13 mouse cellular contexts compared by ENCODE assay signal in genomic region chr13:25882818-25883217, GRCm38 (mm10).
A peak's percentile ranks its signal among the peaks of the same experiment; 100 is the strongest.
DNase-seq lines count a peak whose midpoint lies in the region.
"Had no signal": no experiment of that assay in that cellular context is flagged by ENCODE, and none has a peak within 500 bp of the region (broad histone marks: within the 10 kb centered on the region; RNA-seq: fewer than 3 reads in every experiment).

No protein-coding gene starts in this region.

- DNase-seq in cerebellum, postnatal 14 days = peak; percentile 17 to 23
- DNase-seq in cerebellum, adult 9-10 months = no peak
- DNase-seq in heart, postnatal 14 days = peak; percentile 9 to 14
- no peak for DNase-seq in heart, embryonic 10.5 days (ENCODE audit: low spot score)
- DNase-seq in left cerebral cortex, postnatal 4 days = peak; percentile 63
- no peak for DNase-seq in left cerebral cortex, adult 11 months (ENCODE audit: low spot score)
- DNase-seq in brain, adult 2 months (ENCODE audit: low read depth, low spot score) = peak; percentile 19
- DNase-seq in gastrocnemius, postnatal 25 days = no peak
- DNase-seq: cerebellum, adult 11-12 months; gastrocnemius, postnatal 14 days had no signal

- H3K9me3 ChIP-seq in heart, embryonic 10.5 days = no peaks in the 10 kb centered on the region
- H3K9me3 ChIP-seq: limb, embryonic 12.5 days had no signal

- intact Hi-C loops in heart, postnatal 14 days (cut with DNase I) = no loop called here
- intact Hi-C loops in left cerebral cortex, postnatal 4 days (cut with DNase I) = no loop called here

- no peaks in the 10 kb centered on the region for H3K27me3 ChIP-seq in heart, embryonic 10.5 days (ENCODE audit: insufficient read depth, poor library complexity, severe bottlenecking)
- H3K27me3 ChIP-seq: limb, embryonic 12.5 days had no signal

- H3K27ac ChIP-seq in heart, embryonic 10.5 days = no peak overlapping the region
- H3K27ac ChIP-seq: kidney, postnatal 0 days; limb, embryonic 12.5 days; liver, embryonic 14.5 days had no signal

- H3K4me3 ChIP-seq in heart, embryonic 10.5 days = no peak overlapping the region
- H3K4me3 ChIP-seq: limb, embryonic 12.5 days had no signal

- WGBS in heart, embryonic 10.5 days = 80% methylated on average over 4 of the region's 4 CpGs

- H3K36me3 ChIP-seq in heart, embryonic 10.5 days = no peaks in the 10 kb centered on the region
- H3K36me3 ChIP-seq: limb, embryonic 12.5 days had no signal

- H3K4me1 ChIP-seq in heart, embryonic 10.5 days = no peaks in the 10 kb centered on the region
- H3K4me1 ChIP-seq: limb, embryonic 12.5 days had no signal

Comparison
In these comparisons a context has a peak if more than half of its experiments do, and no peak if none do; other contexts are left out.
1. DNase-seq: peak in cerebellum, postnatal 14 days (2 of 2), heart, postnatal 14 days (2 of 2), left cerebral cortex, postnatal 4 days (single experiment) and brain, adult 2 months (single experiment); none in cerebellum, adult 9-10 months (single experiment), heart, embryonic 10.5 days (single experiment), left cerebral cortex, adult 11 months (single experiment) and gastrocnemius, postnatal 25 days (single experiment).